Comparison of ENCODE assay signal across 8 mouse cellular contexts in genomic region chr2:13573408-13574065, GRCm38 (mm10). TPM values are rescaled to one million over a fixed set of nuclear protein-coding genes. Genes with fewer than 3 reads are reported as not detected.
DNase-seq lines count a peak whose midpoint lies in the region; ATAC-seq and TF ChIP-seq lines count a peak whose summit lies in the region.

TSS of gene Vim (plus strand) at chr2:13573927.

- peak within 1 kb of the TSS; percentile 72 for H3K4me2 ChIP-seq in embryonic facial prominence, embryonic 13.5 days
- H3K4me2 ChIP-seq in stomach, embryonic 16.5 days (ENCODE audit: low read depth, low read length) = peak within 1 kb of the TSS; percentile 57

- H3K27me3 ChIP-seq in C2C12 (ENCODE audit: control insufficient read depth, insufficient read depth, insufficient read length) = no peaks in the 10 kb centered on the region
- H3K27me3 ChIP-seq in embryonic facial prominence, embryonic 13.5 days = no peaks in the 10 kb centered on the region
- 0 out of 2 replicates have a peak, but pooled peaks cover 2% of the 10 kb centered on the region for H3K27me3 ChIP-seq in liver, adult 2 months (ENCODE audit: control insufficient read depth, insufficient read depth, low read length)
- no peaks in the 10 kb centered on the region; the same call in 1 of the 2 replicates for H3K27me3 ChIP-seq in stomach, embryonic 16.5 days (ENCODE audit: control insufficient read depth, insufficient read depth, low read length)

- 0 out of 2 replicates have a peak, but pooled peaks have one; percentile 33 for TF ChIP-seq POLR2A in liver, adult 2 months (IDR thresholded peaks at IDR 0.05; ENCODE audit: extremely low read depth, insufficient read depth, low read length)

- H3K9me3 ChIP-seq in embryonic facial prominence, embryonic 13.5 days = no peaks in the 10 kb centered on the region
- no peaks in the 10 kb centered on the region for H3K9me3 ChIP-seq in stomach, embryonic 16.5 days (replicated peaks; ENCODE audit: control insufficient read depth, low read length)

- peak; percentile 79 for DNase-seq in adrenal gland, postnatal 25 days
- peak; percentile 92 for DNase-seq in heart, adult 8-10 months (ENCODE audit: low spot score)
- DNase-seq in kidney, adult 8-10 months = peak; percentile 36 to 59
- DNase-seq in liver, adult 2 months (ENCODE audit: extremely low read depth, low read depth, low spot score) = peak; percentile 38

- no peak for TF ChIP-seq CTCF in C2C12 (IDR thresholded peaks at IDR 0.05; ENCODE audit: control insufficient read depth, insufficient read depth, insufficient read length)
- no peak for TF ChIP-seq CTCF in liver, adult 2 months (IDR thresholded peaks at IDR 0.05; ENCODE audit: low read depth, low read length)

- peaks cover 53% of the 10 kb centered on the region for H3K79me2 ChIP-seq in C2C12 (ENCODE audit: control insufficient read depth, insufficient read depth)
- no peaks in the 10 kb centered on the region for H3K79me2 ChIP-seq in liver, adult 2 months (ENCODE audit: control insufficient read depth, insufficient read depth, low read length)

- H3K36me3 ChIP-seq in C2C12 (ENCODE audit: control insufficient read depth, insufficient read depth) = peaks cover 42% of the 10 kb centered on the region
- H3K36me3 ChIP-seq in embryonic facial prominence, embryonic 13.5 days = peaks cover 20% of the 10 kb centered on the region
- no peaks in the 10 kb centered on the region for H3K36me3 ChIP-seq in liver, adult 2 months (ENCODE audit: control insufficient read depth, insufficient read depth, low read length)
- peaks cover 7% of the 10 kb centered on the region for H3K36me3 ChIP-seq in stomach, embryonic 16.5 days (ENCODE audit: control insufficient read depth, insufficient read depth, low read length)

- ATAC-seq in embryonic facial prominence, embryonic 13.5 days (ENCODE audit: insufficient number of reproducible peaks, insufficient read depth, low FRiP score, low TSS enrichment, low read depth) = peak; percentile 94
- peak; percentile 16 for ATAC-seq in monocyte, adult 5-6 weeks (replicated peaks; ENCODE audit: insufficient number of reproducible peaks, low FRiP score, low TSS enrichment, poor library complexity, severe bottlenecking)
- ATAC-seq in stomach, embryonic 16.5 days (ENCODE audit: insufficient read depth, low FRiP score) = peak; percentile 93

- peak within 1 kb of the TSS; percentile 97 for H3K27ac ChIP-seq in embryonic facial prominence, embryonic 13.5 days
- peak within 1 kb of the TSS; percentile 58 for H3K27ac ChIP-seq in liver, adult 2 months (replicated peaks; ENCODE audit: insufficient read depth, low read depth, low read length)
- H3K27ac ChIP-seq in stomach, embryonic 16.5 days (ENCODE audit: low read length) = peak within 1 kb of the TSS; percentile 99

- peak within 1 kb of the TSS; percentile 97 for H3K4me3 ChIP-seq in C2C12 (ENCODE audit: insufficient read depth, poor library complexity, severe bottlenecking)
- H3K4me3 ChIP-seq in embryonic facial prominence, embryonic 13.5 days = peak within 1 kb of the TSS; percentile 78
- peak within 1 kb of the TSS; percentile 67 for H3K4me3 ChIP-seq in liver, adult 2 months (ENCODE audit: insufficient read depth, low read depth, low read length)
- peak within 1 kb of the TSS; percentile 74 for H3K4me3 ChIP-seq in stomach, embryonic 16.5 days (replicated peaks; ENCODE audit: low read length)

- peaks cover 44% of the 10 kb centered on the region for H3K79me3 ChIP-seq in C2C12 (ENCODE audit: low read depth)

- H3ac ChIP-seq in C2C12 (ENCODE audit: control insufficient read depth, insufficient read length, low read depth) = peak within 1 kb of the TSS; percentile 77

- H3K9ac ChIP-seq in embryonic facial prominence, embryonic 13.5 days = peak within 1 kb of the TSS; percentile 94
- peak within 1 kb of the TSS; percentile 54 for H3K9ac ChIP-seq in liver, adult 2 months (ENCODE audit: low read depth, low read length)
- H3K9ac ChIP-seq in stomach, embryonic 16.5 days (ENCODE audit: low read length) = peak within 1 kb of the TSS; percentile 92

- under 1% methylated on average over 26 of the region's 26 CpGs for WGBS in embryonic facial prominence, embryonic 13.5 days
- 3% methylated on average over 26 of the region's 26 CpGs for WGBS in liver, adult 2 months
- under 1% methylated on average over 26 of the region's 26 CpGs for WGBS in stomach, embryonic 16.5 days

- H3K4me1 ChIP-seq in embryonic facial prominence, embryonic 13.5 days = peaks cover 23% of the 10 kb centered on the region
- peaks cover 3% of the 10 kb centered on the region; the same call in 1 of the 2 replicates for H3K4me1 ChIP-seq in liver, adult 2 months (ENCODE audit: control insufficient read depth, insufficient read depth, low read length)
- peaks cover 27% of the 10 kb centered on the region for H3K4me1 ChIP-seq in stomach, embryonic 16.5 days (ENCODE audit: control insufficient read depth, insufficient read depth, low read length)

TF ChIP-seq in C2C12, 6 proteins besides CTCF, POLR2A, EP300 and RAD21:
- TF ChIP-seq MYOG (IDR thresholded peaks at IDR 0.05; ENCODE audit: control insufficient read depth, extremely low read depth, insufficient read length) (no peak), CEBPB (IDR thresholded peaks at IDR 0.05; ENCODE audit: low read depth) (no peak), MAX (IDR thresholded peaks at IDR 0.05) (peak; percentile 10), FOSL1 (IDR thresholded peaks at IDR 0.05; ENCODE audit: insufficient read depth, low read length, poor library complexity, severe bottlenecking) (peak; percentile 95), MYOD1 (IDR thresholded peaks at IDR 0.05; ENCODE audit: control insufficient read depth, insufficient read length, low read depth) (no peak)
TF ChIP-seq in C2C12: peak in this region for 2.

RNA-seq across cellular contexts. Expression of gene Vim, which starts in this region (rescaled TPM):
- 6,934 TPM for polyA plus RNA-seq in C2C12 (2012; fragmentation: generic; extraction: Trizol)
- total RNA-seq in adrenal gland, postnatal 25 days (2021) = 122 and 146 TPM in 2 replicates
- polyA plus RNA-seq in embryonic facial prominence, embryonic 13.5 days (2015; fragmentation: Nextera tagmentation; extraction: Ambion mirVana) = 923 and 1,009 TPM in 2 replicates
- total RNA-seq in heart, adult 8-10 months (2022) = 100 to 1,000 TPM; 214 to 291 (median 257) TPM
- total RNA-seq in liver, adult 2 months (2014; rRNA removed) = 18.4 and 23.3 TPM in 2 replicates
- 25.4 and 34.6 TPM in 2 replicates for polyA plus RNA-seq in liver, adult 2 months (2012; rRNA removed)
- 1,067 to 1,239 TPM (median 1,097 TPM) in 3 replicates for total RNA-seq in monocyte, adult 5-6 weeks (2017)
- polyA plus RNA-seq in stomach, embryonic 16.5 days (2015; fragmentation: Nextera tagmentation; extraction: Ambion mirVana) = 472 and 493 TPM in 2 replicates

Comparison
In these comparisons a context has a peak if more than half of its experiments do, and no peak if none do; other contexts are left out.
1. Peak in every context shown above with its lines: DNase-seq, ATAC-seq, H3K4me3 ChIP-seq and H3K27ac ChIP-seq.
2. RNA of gene Vim (polyA plus RNA-seq): 6,934 TPM in C2C12 (single experiment), 923 to 1,009 TPM in embryonic facial prominence, embryonic 13.5 days and 472 to 493 TPM in stomach, embryonic 16.5 days; 25.4 to 34.6 TPM in liver, adult 2 months; every median in the first group is over 10 times any median in the second.
3. DNase-seq: peak in every context shown above with its lines; median percentile 92 in heart, adult 8-10 months; 79 in adrenal gland, postnatal 25 days; 48 in kidney, adult 8-10 months; 38 in liver, adult 2 months.
4. ATAC-seq: peak in every context shown above with its lines; median percentile 94 in embryonic facial prominence, embryonic 13.5 days; 93 in stomach, embryonic 16.5 days; 16 in monocyte, adult 5-6 weeks.